Mouse (Mus musculus) adrenal gland (tissue): ENCODE measurements around the gene Aadat.
"Not testable (repeated sequence)": the region's sequence is repeated elsewhere in the genome, so short reads cannot be mapped to it uniquely, and the experiment has no call there.

Experiments used
- intact Hi-C: fragments of 180-260 bp; cut with DNase I; formaldehyde crosslinking; loops from one replicate; pipeline ENCODE4 v1.15.1; 2025
- long read RNA-seq, 2 experiments: library from polyadenylated mRNA; unstranded; transcript quantifications; one replicate each; pipeline ENCODE4 v2.0.0; 2020; ENCODE audit warnings: borderline replicate concordance in 1 of 2; ENCODE audit not compliant: insufficient replicate concordance in 1 of 2

Gene Aadat
- long read RNA-seq, experiment 1, result 0 reads
- long read RNA-seq, experiment 2, result 0 reads

- intact Hi-C loops, result loop anchor here (5.0 kb wide), 2 partner anchors 86 to 361 kb away; no protein-coding TSS in a partner anchor
Observed at GRCm38 (mm10) chr8:60505653-60506521, at the start of gene Aadat. Aadat (plus strand) TSS chr8:60505932.

- intact Hi-C loops, result loop anchor here (10.0 kb wide), 2 partner anchors 1582 to 1902 kb away; no protein-coding TSS in a partner anchor
Observed at GRCm38 (mm10) chr8:60466686-60467335, 38.9 kb upstream of the Aadat start.

- intact Hi-C loops, result no loop called here
Observed at GRCm38 (mm10) chr8:60490147-60490546, 15.6 kb upstream of the Aadat start.

GRCm38 (mm10) chr8:60491871-60492270 lies 13.9 kb upstream of the Aadat start:
- intact Hi-C loops, result no loop called here

- intact Hi-C loops, result no loop called here
Observed at GRCm38 (mm10) chr8:60492471-60492870, 13.3 kb upstream of the Aadat start.

- intact Hi-C loops, result no loop called here
Observed at GRCm38 (mm10) chr8:60494606-60495005, 11.1 kb upstream of the Aadat start.

GRCm38 (mm10) chr8:60495046-60495445 lies 10.7 kb upstream of the Aadat start:
- intact Hi-C loops, result not testable (repeated sequence)

- intact Hi-C loops, result no loop called here
Observed at GRCm38 (mm10) chr8:60503098-60503497, 2.6 kb upstream of the Aadat start, which contains the start of gene Gm10283. Gm10283 (minus strand) TSS chr8:60503198.

GRCm38 (mm10) chr8:60518286-60518685 lies 12.6 kb downstream of the Aadat start:
- intact Hi-C loops, result no loop called here

GRCm38 (mm10) chr8:60534945-60535344 lies 29.2 kb downstream of the Aadat start:
- intact Hi-C loops, result no loop called here

- intact Hi-C loops, result no loop called here
Observed at GRCm38 (mm10) chr8:60566783-60567182, 61.1 kb downstream of the Aadat start.

GRCm38 (mm10) chr8:60577231-60577630 lies 71.5 kb downstream of the Aadat start:
- intact Hi-C loops, result no loop called here

GRCm38 (mm10) chr8:60583369-60583768 lies 77.6 kb downstream of the Aadat start:
- intact Hi-C loops, result no loop called here

- intact Hi-C loops, result loop anchor here (5.0 kb wide), 1 partner anchor 84 kb away; the partner anchor contains the start of gene Aadat
Observed at GRCm38 (mm10) chr8:60591352-60592105, 85.8 kb downstream of the Aadat start.

GRCm38 (mm10) chr8:60594761-60595160 lies 89.0 kb downstream of the Aadat start:
- intact Hi-C loops, result loop anchor here (5.0 kb wide), 1 partner anchor 87 kb away; the partner anchor contains the start of gene Aadat
